Mouse (Mus musculus): Measurements from ENCODE around the gene Cmss1.

DNA sequence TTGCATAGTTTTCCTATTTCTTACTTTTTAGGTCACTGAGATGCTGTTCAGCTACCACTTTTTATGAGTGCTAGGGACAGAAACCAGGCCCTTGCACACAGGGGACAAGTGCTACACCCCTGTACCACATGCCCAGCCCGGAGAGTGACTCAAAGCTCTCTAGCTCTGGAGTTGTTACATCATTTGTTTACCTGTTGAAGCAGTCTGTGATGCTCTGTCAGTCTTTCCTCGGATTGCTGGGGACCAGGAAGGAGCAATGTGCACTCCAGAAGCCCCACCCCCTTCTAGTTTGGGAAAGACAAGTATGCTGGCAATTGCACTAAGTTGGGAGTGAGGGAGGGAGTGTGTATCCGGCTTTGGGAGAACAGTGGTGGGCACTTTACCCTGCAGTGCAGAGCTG, 257.0 kb downstream of the Cmss1 start:
- TF ChIP-seq EP300 (optimal IDR thresholded peaks at IDR 0.05) = no peak
- no peak for TF ChIP-seq CTCF (IDR thresholded peaks at IDR 0.05; ENCODE audit: low read depth)

Measured in stomach, postnatal 0 days (tissue).